Comparison of ENCODE assay signal across 22 mouse cellular contexts in genomic region chr2:162905902-162906301, GRCm38 (mm10). TPM values are rescaled to one million over a fixed set of nuclear protein-coding genes. Genes with fewer than 3 reads are reported as not detected.
DNase-seq lines count a peak whose midpoint lies in the region; ATAC-seq and TF ChIP-seq lines count a peak whose summit lies in the region.
"Had no signal": no experiment of that assay in that cellular context is flagged by ENCODE, and none has a peak within 500 bp of the region (broad histone marks: within the 10 kb centered on the region; RNA-seq: fewer than 3 reads in every experiment).

No protein-coding gene starts in this region.

- no peaks in the 10 kb centered on the region for H3K9me3 ChIP-seq in kidney, embryonic 14.5 days (ENCODE audit: control insufficient read depth, low read length)
- no peaks in the 10 kb centered on the region for H3K9me3 ChIP-seq in kidney, embryonic 16.5 days (ENCODE audit: low read length)
- H3K9me3 ChIP-seq in hindbrain, postnatal 0 days (ENCODE audit: low read length): no peaks in the 10 kb centered on the region
- H3K9me3 ChIP-seq: embryonic facial prominence, embryonic 10.5 days; forebrain, embryonic 15.5 days; heart, embryonic 13.5 days; hindbrain, embryonic 12.5 days; liver, embryonic 15.5 days had no signal

- H3K4me1 ChIP-seq in kidney, embryonic 14.5 days (ENCODE audit: control insufficient read depth, insufficient read depth, low read length): no peaks in the 10 kb centered on the region
- no peaks in the 10 kb centered on the region for H3K4me1 ChIP-seq in kidney, embryonic 16.5 days (ENCODE audit: insufficient read depth, low read length)
- peaks cover 4% of the 10 kb centered on the region; the same call in 1 of the 2 replicates for H3K4me1 ChIP-seq in hindbrain, postnatal 0 days (ENCODE audit: insufficient read depth, low read length)
- H3K4me1 ChIP-seq: heart, embryonic 13.5 days; hindbrain, embryonic 12.5 days; liver, embryonic 15.5 days had no signal

- no peak overlapping the region for H3K27ac ChIP-seq in kidney, embryonic 14.5 days (ENCODE audit: low read depth, low read length)
- H3K27ac ChIP-seq in kidney, embryonic 16.5 days (ENCODE audit: low read length): 0 out of 2 replicates have a peak overlapping the region, but pooled peaks have one; percentile 60
- no peak overlapping the region for H3K27ac ChIP-seq in hindbrain, postnatal 0 days
- H3K27ac ChIP-seq: embryonic facial prominence, embryonic 10.5 days; forebrain, embryonic 15.5 days; heart, embryonic 13.5 days; hindbrain, embryonic 12.5 days; liver, embryonic 15.5 days had no signal

- no peaks in the 10 kb centered on the region; the same call in 1 of the 2 replicates for H3K27me3 ChIP-seq in kidney, embryonic 14.5 days (ENCODE audit: control insufficient read depth, insufficient read depth, low read length)
- peaks cover 4% of the 10 kb centered on the region for H3K27me3 ChIP-seq in kidney, embryonic 16.5 days (ENCODE audit: insufficient read depth, low read length)
- H3K27me3 ChIP-seq in hindbrain, postnatal 0 days (ENCODE audit: insufficient read depth, low read length): no peaks in the 10 kb centered on the region
- H3K27me3 ChIP-seq: forebrain, embryonic 15.5 days; hindbrain, embryonic 12.5 days had no signal

- no peak for TF ChIP-seq CTCF in hindbrain, postnatal 0 days (IDR thresholded peaks at IDR 0.05; ENCODE audit: low read depth)

- H3K9ac ChIP-seq in kidney, embryonic 14.5 days (ENCODE audit: low read depth, low read length): no peak overlapping the region
- H3K9ac ChIP-seq in kidney, embryonic 16.5 days (replicated peaks; ENCODE audit: low read length): no peak overlapping the region
- H3K9ac ChIP-seq in hindbrain, postnatal 0 days (replicated peaks; ENCODE audit: low read length): no peak overlapping the region
- H3K9ac ChIP-seq: forebrain, embryonic 15.5 days; heart, embryonic 13.5 days; hindbrain, embryonic 12.5 days; liver, embryonic 15.5 days had no signal

- DNase-seq in kidney, adult 11 months: peak; percentile 88
- peak; percentile 42 to 65 for DNase-seq in kidney, postnatal 4 days
- peak; percentile 47 for DNase-seq in yolk sac, embryonic 10.5 days (ENCODE audit: low spot score)
- DNase-seq in hindbrain, postnatal 0 days (ENCODE audit: low spot score): no peak
- no peak for DNase-seq in adrenal gland, adult 8-10 months
- DNase-seq in frontal cortex, postnatal 36 days (ENCODE audit: low spot score in 2 of 2): no peak
- DNase-seq: adrenal gland, postnatal 36 days; cerebellum, adult 11 months; cerebellum, adult 9-11 months; gastrocnemius, postnatal 25 days; heart, adult 18-20 months; thymus, adult 18-20 months had no signal

- no peak overlapping the region for H3K4me2 ChIP-seq in kidney, embryonic 14.5 days (replicated peaks; ENCODE audit: low read depth, low read length)
- no peak overlapping the region for H3K4me2 ChIP-seq in kidney, embryonic 16.5 days (replicated peaks; ENCODE audit: low read depth, low read length)
- no peak overlapping the region for H3K4me2 ChIP-seq in hindbrain, postnatal 0 days (ENCODE audit: low read depth, low read length)
- H3K4me2 ChIP-seq: forebrain, embryonic 15.5 days; heart, embryonic 13.5 days; hindbrain, embryonic 12.5 days; liver, embryonic 15.5 days; midbrain, embryonic 11.5 days had no signal

- no peak overlapping the region for H3K4me3 ChIP-seq in kidney, embryonic 14.5 days (ENCODE audit: low read length)
- no peak overlapping the region for H3K4me3 ChIP-seq in kidney, embryonic 16.5 days (ENCODE audit: low read length)
- no peak overlapping the region for H3K4me3 ChIP-seq in hindbrain, postnatal 0 days (ENCODE audit: low read length)
- H3K4me3 ChIP-seq: embryonic facial prominence, embryonic 10.5 days; forebrain, embryonic 15.5 days; heart, embryonic 13.5 days; hindbrain, embryonic 12.5 days; liver, embryonic 15.5 days had no signal

- no peaks in the 10 kb centered on the region for H3K36me3 ChIP-seq in kidney, embryonic 14.5 days (ENCODE audit: control insufficient read depth, insufficient read depth, low read length)
- no peaks in the 10 kb centered on the region for H3K36me3 ChIP-seq in kidney, embryonic 16.5 days (ENCODE audit: insufficient read depth, low read length)
- H3K36me3 ChIP-seq in hindbrain, postnatal 0 days (ENCODE audit: insufficient read depth, low read length): no peaks in the 10 kb centered on the region
- H3K36me3 ChIP-seq: embryonic facial prominence, embryonic 10.5 days; forebrain, embryonic 15.5 days; heart, embryonic 13.5 days; hindbrain, embryonic 12.5 days; liver, embryonic 15.5 days had no signal

- no peak for ATAC-seq in kidney, embryonic 14.5 days (ENCODE audit: low FRiP score, low TSS enrichment)
- peak; percentile 51; the same call in 1 of the 2 replicates for ATAC-seq in kidney, embryonic 16.5 days (ENCODE audit: low FRiP score, low TSS enrichment)
- no peak for ATAC-seq in hindbrain, postnatal 0 days
- ATAC-seq: forebrain, embryonic 15.5 days; lung, postnatal 0 days had no signal

- 66% methylated on average over 4 of the region's 4 CpGs for WGBS in kidney, embryonic 14.5 days
- WGBS in kidney, embryonic 16.5 days: 62% methylated on average over 4 of the region's 4 CpGs
- 80% methylated on average over 4 of the region's 4 CpGs for WGBS in hindbrain, postnatal 0 days

RNA-seq across cellular contexts. Expression of gene Srsf6, which starts 25.4 kb away (rescaled TPM):
- polyA plus RNA-seq in kidney, embryonic 14.5 days (2014; fragmentation: Nextera tagmentation; extraction: Ambion mirVana): 215 and 243 TPM in 2 replicates
- polyA plus RNA-seq in kidney, embryonic 16.5 days (2015; fragmentation: Nextera tagmentation; extraction: Ambion mirVana): 206 and 214 TPM in 2 replicates
- 87.2 and 99.4 TPM in 2 replicates for total RNA-seq in hindbrain, postnatal 0 days (2014; rRNA removed)
- 124 and 135 TPM in 2 replicates for polyA plus RNA-seq in hindbrain, postnatal 0 days (2015; fragmentation: Nextera tagmentation; extraction: Ambion mirVana)
- 100 to 1,000 TPM; 197 to 234 (median 210) TPM for total RNA-seq in adrenal gland, adult 8-10 months (2022)

RNA-seq across cellular contexts. Expression of gene L3mbtl1, which starts 37.4 kb away (rescaled TPM):
- 0.07 TPM in 1 of 2 replicates, not detected in the other for polyA plus RNA-seq in kidney, embryonic 14.5 days (2014; fragmentation: Nextera tagmentation; extraction: Ambion mirVana)
- 0.09 and 0.14 TPM in 2 replicates for polyA plus RNA-seq in kidney, embryonic 16.5 days (2015; fragmentation: Nextera tagmentation; extraction: Ambion mirVana)
- 10.9 and 38.4 TPM in 2 replicates for total RNA-seq in hindbrain, postnatal 0 days (2014; rRNA removed)
- 7.5 and 8.1 TPM in 2 replicates for polyA plus RNA-seq in hindbrain, postnatal 0 days (2015; fragmentation: Nextera tagmentation; extraction: Ambion mirVana)
- 1 to 10 TPM in 1 of 4 experiments, under 1 TPM in 2, not detected in 1; 0.24 to 1.1 (median 0.68) TPM for total RNA-seq in adrenal gland, adult 8-10 months (2022)
- total RNA-seq: adrenal gland, postnatal 36 days; heart, adult 18-20 months; heart, postnatal 25 days had no signal
- polyA plus RNA-seq: lung, postnatal 0 days; midbrain, embryonic 11.5 days had no signal

Comparison
In these comparisons a context has a peak if more than half of its experiments do, and no peak if none do; other contexts are left out.
1. DNase-seq: peak in kidney, adult 11 months (single experiment), kidney, postnatal 4 days (2 of 2) and yolk sac, embryonic 10.5 days (single experiment); none in hindbrain, postnatal 0 days (single experiment), adrenal gland, adult 8-10 months (single experiment) and frontal cortex, postnatal 36 days (0 of 2).